Mouse (Mus musculus): ENCODE data around the gene Zfp93.

Zfp93 gene

GRCm38 (mm10) chr7:24291387-24292090, 21.3 kb downstream of the Zfp93 start:
- DNase-seq (ENCODE audit: low spot score in 2 of 2), result no peak

GRCm38 (mm10) chr7:24293061-24293851, 23.0 kb downstream of the Zfp93 start:
- DNase-seq (ENCODE audit: low spot score in 2 of 2), result no peak

- no peak for DNase-seq (ENCODE audit: low spot score in 2 of 2)
Observed at GRCm38 (mm10) chr7:24294763-24295162, 24.5 kb downstream of the Zfp93 start.

GRCm38 (mm10) chr7:24295376-24295775, 25.2 kb downstream of the Zfp93 start:
- no peak for DNase-seq (ENCODE audit: low spot score in 2 of 2)

- no peak for DNase-seq (ENCODE audit: low spot score in 2 of 2)
Observed at GRCm38 (mm10) chr7:24296386-24296785, 26.2 kb downstream of the Zfp93 start.

- DNase-seq (ENCODE audit: low spot score in 2 of 2), result no peak
Observed at GRCm38 (mm10) chr7:24297361-24298095, 27.3 kb downstream of the Zfp93 start.

GRCm38 (mm10) chr7:24298635-24298972, 28.4 kb downstream of the Zfp93 start:
- DNase-seq (ENCODE audit: low spot score in 2 of 2), result peak; percentile 37 to 44

- peak; percentile 72 to 73 for DNase-seq (ENCODE audit: low spot score in 2 of 2)
Observed at GRCm38 (mm10) chr7:24298973-24299708, 28.9 kb downstream of the Zfp93 start.

- peak in 1 of 2 experiments; percentile 25 for DNase-seq (ENCODE audit: low spot score in 2 of 2)
Observed at GRCm38 (mm10) chr7:24299823-24300481, 29.7 kb downstream of the Zfp93 start.

- DNase-seq (ENCODE audit: low spot score in 2 of 2), result peak in 1 of 2 experiments; percentile 20
Observed at GRCm38 (mm10) chr7:24300771-24301282, 30.6 kb downstream of the Zfp93 start, which contains the start of gene Zfp61. Gene Zfp61 (minus strand): TSS chr7:24301232.

GRCm38 (mm10) chr7:24315726-24316566, 45.7 kb downstream of the Zfp93 start:
- DNase-seq (ENCODE audit: low spot score in 2 of 2), result no peak

GRCm38 (mm10) chr7:24316567-24317092, 46.4 kb downstream of the Zfp93 start, which contains the start of gene Zfp94:
Gene Zfp94 (minus strand): TSS chr7:24316666.
- peak; percentile 89 to 90 for DNase-seq (ENCODE audit: low spot score in 2 of 2)

- no peak for DNase-seq (ENCODE audit: low spot score in 2 of 2)
Observed at GRCm38 (mm10) chr7:24318942-24319341, 48.7 kb downstream of the Zfp93 start.

- no peak for DNase-seq (ENCODE audit: low spot score in 2 of 2)
Observed at GRCm38 (mm10) chr7:24322593-24322992, 52.4 kb downstream of the Zfp93 start.

- DNase-seq (ENCODE audit: low spot score in 2 of 2), result no peak
Observed at GRCm38 (mm10) chr7:24325197-24325596, 55.0 kb downstream of the Zfp93 start.

GRCm38 (mm10) chr7:24325675-24326128, 55.5 kb downstream of the Zfp93 start:
- DNase-seq (ENCODE audit: low spot score in 2 of 2), result no peak

GRCm38 (mm10) chr7:24326273-24327135, 56.3 kb downstream of the Zfp93 start:
- DNase-seq (ENCODE audit: low spot score in 2 of 2), result no peak

Measured in thymus, postnatal 10 days (tissue).